Mouse (Mus musculus) spleen, adult 2 months (tissue): ENCODE results near the gene Samm50. TPM values are rescaled to one million over a fixed set of nuclear protein-coding genes. Genes with fewer than 3 reads are reported as not detected.

ENCODE experiments used
- DNase-seq, 2 experiments: peaks; one replicate each; pipeline versions ENCODE4 v3.0.0 to v3.0.0-alpha.2; 2012 to 2021; ENCODE audit warnings: low spot score in 2 of 2, low read depth in 1 of 2
- H3K27ac ChIP-seq: fragments of 200-500 bp; 2 replicates; pipeline ENCODE4 v1.5.1; 2012; ENCODE audit warnings: low read length, inconsistent platforms; ENCODE audit not compliant: insufficient read depth
- H3K27me3 ChIP-seq: fragments of 200-500 bp; 2 replicates; pipeline ENCODE4 v1.6.1; 2012; ENCODE audit warnings: mild to moderate bottlenecking, moderate library complexity, low read length, inconsistent platforms; ENCODE audit not compliant: control insufficient read depth, insufficient read depth
- H3K36me3 ChIP-seq: fragments of 200-500 bp; 2 replicates; pipeline ENCODE4 v1.6.1; 2012; ENCODE audit warnings: mild to moderate bottlenecking, low read length, inconsistent platforms; ENCODE audit not compliant: control insufficient read depth, insufficient read depth
- H3K4me1 ChIP-seq: fragments of 200-500 bp; 2 replicates; pipeline ENCODE4 v1.6.1; 2011; ENCODE audit warnings: inconsistent platforms; ENCODE audit not compliant: control insufficient read depth, insufficient read depth, insufficient read length
- H3K4me3 ChIP-seq: fragments of 200-500 bp; 2 replicates; pipeline ENCODE4 v1.5.1; 2011; ENCODE audit warnings: mild to moderate bottlenecking, inconsistent platforms; ENCODE audit not compliant: insufficient read depth, insufficient read length; ENCODE audit errors: extremely low read depth
- CTCF ChIP-seq: fragments of 200-500 bp; IDR thresholded peaks from 2 replicates; pipeline ENCODE4 v1.5.1; 2011; ENCODE audit warnings: mild to moderate bottlenecking, inconsistent platforms; ENCODE audit not compliant: insufficient read depth, insufficient read length, insufficient replicate concordance; ENCODE audit errors: extremely low read depth
- POLR2A ChIP-seq: fragments of 200-500 bp; IDR thresholded peaks from 2 replicates; pipeline ENCODE4 v1.6.1; 2011; ENCODE audit warnings: low read depth, low read length, inconsistent platforms
- WGBS: fragments of 180-500 bp; shearing (Covaris S2); methylation state at CpG from one replicate; pipeline ENCODE4 v1.1.7; 2018; 5-methylcytosine and 5-hydroxymethylcytosine counted together
- polyA plus RNA-seq: library from polyadenylated mRNA; depleted of rRNA; stranded (reverse); fragments of >200 nt; gene quantifications from 2 replicates; pipeline ENCODE4 v1.2.3, GENCODE M21; 2012; rRNA removed

The Samm50 gene
- polyA plus RNA-seq, 1 experiment, result 9.0 TPM

GRCm38 (mm10) chr15:84258602-84259355, 66.7 kb downstream of the Samm50 start:
- H3K27me3 ChIP-seq, result no peaks in the 10 kb centered on the region
- H3K4me1 ChIP-seq, result no peaks in the 10 kb centered on the region
- H3K4me3 ChIP-seq, result no peak overlapping the region
- H3K36me3 ChIP-seq, result no peaks in the 10 kb centered on the region
- TF ChIP-seq POLR2A, result no peak
- TF ChIP-seq CTCF, result no peak
- no peak overlapping the region for H3K27ac ChIP-seq
- DNase-seq, result no peak
- WGBS, result 91% methylated on average over 9 of the region's 9 CpGs

GRCm38 (mm10) chr15:84260123-84260822, 68.2 kb downstream of the Samm50 start:
- H3K27me3 ChIP-seq, result no peaks in the 10 kb centered on the region
- no peak overlapping the region for H3K4me3 ChIP-seq
- 41% methylated on average over 22 of the region's 22 CpGs for WGBS
- no peak overlapping the region for H3K27ac ChIP-seq
- DNase-seq, result peak; percentile 29 to 56
- H3K36me3 ChIP-seq, result no peaks in the 10 kb centered on the region
- H3K4me1 ChIP-seq, result no peaks in the 10 kb centered on the region
- TF ChIP-seq CTCF, result peak; percentile 81; the same call in 1 of the 2 replicates
- TF ChIP-seq POLR2A, result no peak

- H3K4me3 ChIP-seq, result no peak overlapping the region
- no peaks in the 10 kb centered on the region for H3K4me1 ChIP-seq
- H3K27me3 ChIP-seq, result no peaks in the 10 kb centered on the region
- no peaks in the 10 kb centered on the region for H3K36me3 ChIP-seq
- DNase-seq, result no peak
- TF ChIP-seq POLR2A (no peak), CTCF (no peak)
- WGBS, result 93% methylated on average over 6 of the region's 6 CpGs
- H3K27ac ChIP-seq, result no peak overlapping the region
Measured at GRCm38 (mm10) chr15:84262630-84263029, 70.6 kb downstream of the Samm50 start.

GRCm38 (mm10) chr15:84263573-84263972, 71.5 kb downstream of the Samm50 start:
- TF ChIP-seq CTCF, result no peak
- TF ChIP-seq POLR2A, result no peak
- Histone ChIP-seq H3K36me3 (no peaks in the 10 kb centered on the region), H3K4me3 (no peak overlapping the region), H3K27me3 (no peaks in the 10 kb centered on the region), H3K4me1 (no peaks in the 10 kb centered on the region), H3K27ac (no peak overlapping the region)
- 25% methylated on average over 2 of the region's 2 CpGs for WGBS
- DNase-seq, result no peak

DNA sequence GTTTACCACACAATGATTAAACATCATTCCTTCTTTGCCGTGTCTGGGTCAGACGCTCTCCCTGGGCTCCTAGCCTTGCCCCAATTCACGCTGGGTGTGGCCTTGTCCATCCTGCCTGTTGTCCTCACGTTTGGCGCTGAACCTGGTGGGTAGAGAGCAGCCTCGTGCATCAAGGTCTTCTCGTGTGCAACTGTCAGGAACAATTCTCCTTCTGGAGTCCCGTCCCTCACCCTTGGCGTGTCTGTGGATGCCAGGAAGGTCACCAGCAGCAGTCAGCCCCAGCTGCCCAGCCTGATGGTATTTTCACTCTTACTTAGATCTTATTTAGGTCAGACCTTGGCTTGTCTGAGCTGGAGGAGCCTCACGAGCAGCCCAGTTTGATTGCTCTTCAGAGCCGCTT, 73.1 kb downstream of the Samm50 start:
- Histone ChIP-seq H3K27ac (no peak overlapping the region), H3K4me3 (no peak overlapping the region), H3K36me3 (no peaks in the 10 kb centered on the region), H3K27me3 (no peaks in the 10 kb centered on the region), H3K4me1 (no peaks in the 10 kb centered on the region)
- DNase-seq, result no peak
- WGBS, result 92% methylated on average over 11 of the region's 11 CpGs
- no peak for TF ChIP-seq POLR2A
- no peak for TF ChIP-seq CTCF

DNA sequence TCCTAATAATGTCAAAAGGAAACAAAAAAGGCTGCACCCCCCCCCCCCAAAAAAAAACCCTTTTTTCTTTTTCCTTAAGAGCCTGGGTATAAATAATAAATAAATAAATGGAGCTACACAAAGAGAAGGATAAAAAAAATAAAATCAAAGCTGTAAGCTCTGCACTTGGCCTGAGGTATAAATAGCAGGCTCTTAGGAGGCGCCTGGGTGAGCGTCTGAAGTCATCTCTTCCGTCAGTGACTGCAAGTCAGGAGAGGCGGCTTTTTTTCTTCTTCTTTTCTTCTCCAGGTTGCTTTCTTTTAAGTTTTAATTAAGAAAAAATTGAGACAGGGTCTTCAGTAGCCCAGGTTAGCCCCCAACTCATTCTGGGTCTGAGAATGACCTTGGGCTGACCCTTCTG, 74.2 kb downstream of the Samm50 start:
- Histone ChIP-seq H3K27ac (no peak overlapping the region), H3K36me3 (no peaks in the 10 kb centered on the region), H3K27me3 (no peaks in the 10 kb centered on the region), H3K4me1 (no peaks in the 10 kb centered on the region), H3K4me3 (no peak overlapping the region)
- TF ChIP-seq POLR2A (no peak), CTCF (no peak)
- WGBS, result 58% methylated on average over 4 of the region's 4 CpGs
- no peak for DNase-seq

Other genes with a start within 250 kb of the Samm50 start
- not detected in 2 replicates for gene Efcab6, start 126.9 kb upstream of the Samm50 start, polyA plus RNA-seq
- gene Sult4a1, start 86.5 kb upstream of the Samm50 start, polyA plus RNA-seq, result 0.29 and 0.32 TPM in 2 replicates
- gene Pnpla5, start 69.1 kb upstream of the Samm50 start, polyA plus RNA-seq, result not detected in 2 replicates
- 1.8 and 2.1 TPM in 2 replicates for gene Pnpla3, start 24.4 kb upstream of the Samm50 start, polyA plus RNA-seq
- gene Parvb, start 39.8 kb downstream of the Samm50 start, polyA plus RNA-seq, result 38.6 and 39.9 TPM in 2 replicates
- 75.0 and 77.1 TPM in 2 replicates for gene Parvg, start 131.8 kb downstream of the Samm50 start, polyA plus RNA-seq